Comparison of ENCODE assay signal across 1 mouse cellular context in genomic region chr3:108285078-108285711, GRCm38 (mm10).
TF ChIP-seq lines count a peak whose summit lies in the region.

No protein-coding gene starts in this region.

TF ChIP-seq in MEL, 35 proteins besides CTCF, POLR2A, EP300 and RAD21 (continued from another document):
- TF ChIP-seq HCFC1 (IDR thresholded peaks at IDR 0.05; ENCODE audit: low read depth, low read length) (no peak), MAFK (IDR thresholded peaks at IDR 0.05; ENCODE audit: borderline replicate concordance, low read depth, low read length) (no peak), SMC3 (IDR thresholded peaks at IDR 0.05; ENCODE audit: low read depth, low read length) (no peak), ELF1 (IDR thresholded peaks at IDR 0.05; ENCODE audit: low read depth, low read length) (no peak)
